Mouse (Mus musculus) monocyte, adult 2 months (primary cell): Measurements from ENCODE around the gene Tle4.

Experiments
- DNase-seq, 2 experiments: peaks; one replicate each; pipeline ENCODE4 v3.0.0; 2022; ENCODE audit warnings: low spot score in 2 of 2, low read depth in 1 of 2

The Tle4 gene

DNA sequence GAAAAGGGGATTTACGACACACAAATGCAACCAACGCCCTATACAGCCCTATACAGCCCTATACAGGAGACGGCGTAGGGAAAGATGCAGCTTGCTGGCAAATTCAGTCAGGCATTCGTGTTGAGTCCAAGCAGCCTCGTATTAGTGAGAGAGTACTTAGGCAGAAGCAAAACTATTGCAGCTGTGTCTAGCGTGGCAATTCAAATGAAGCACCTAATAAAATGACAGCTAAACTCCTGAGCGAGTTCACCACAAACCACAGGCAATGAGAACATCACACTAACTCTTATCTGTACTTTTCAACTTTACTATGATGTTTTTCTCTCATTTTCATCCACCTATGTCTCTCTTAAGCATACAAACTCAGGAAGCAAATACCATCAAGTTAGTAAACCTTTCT lies 131.8 kb downstream of the Tle4 start:
- DNase-seq, result no peak

DNA sequence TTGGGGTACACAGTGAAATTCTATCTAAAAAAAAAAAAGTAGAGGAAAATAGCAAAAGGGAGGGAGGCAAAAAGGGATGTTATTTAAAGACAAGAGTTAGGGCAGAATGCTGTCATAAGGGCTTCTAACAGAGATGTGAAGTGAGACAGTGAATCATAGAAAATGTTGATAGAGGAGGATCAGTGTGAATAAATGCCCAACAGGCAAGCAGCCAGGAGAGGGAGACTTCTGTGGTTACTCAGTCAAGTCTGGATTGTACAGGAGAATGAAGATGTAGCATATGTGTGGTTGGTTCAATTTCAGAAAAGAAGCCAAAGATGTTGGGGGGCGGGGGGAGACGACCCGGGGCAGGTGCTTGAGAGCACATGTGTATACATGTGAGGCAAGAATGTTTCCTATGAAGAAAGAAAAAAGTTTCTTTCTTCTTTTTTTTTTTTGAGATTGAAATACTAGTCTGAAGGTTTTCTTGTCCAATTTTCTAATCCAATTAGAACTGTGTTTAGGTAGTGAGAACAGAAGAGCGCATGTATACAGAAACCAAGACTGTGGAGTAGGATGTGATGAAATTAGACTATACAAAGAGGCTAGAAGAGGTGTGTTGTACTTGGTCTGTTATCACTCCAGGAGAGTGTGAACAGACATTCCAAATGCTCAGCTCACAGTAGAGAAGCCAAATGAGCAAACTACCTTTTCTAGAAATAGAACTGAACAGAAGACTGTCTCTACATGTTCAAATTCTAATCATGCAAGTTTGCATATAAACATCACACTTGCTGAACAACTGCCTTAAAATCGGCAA lies 134.4 kb downstream of the Tle4 start:
- no peak for DNase-seq

DNA sequence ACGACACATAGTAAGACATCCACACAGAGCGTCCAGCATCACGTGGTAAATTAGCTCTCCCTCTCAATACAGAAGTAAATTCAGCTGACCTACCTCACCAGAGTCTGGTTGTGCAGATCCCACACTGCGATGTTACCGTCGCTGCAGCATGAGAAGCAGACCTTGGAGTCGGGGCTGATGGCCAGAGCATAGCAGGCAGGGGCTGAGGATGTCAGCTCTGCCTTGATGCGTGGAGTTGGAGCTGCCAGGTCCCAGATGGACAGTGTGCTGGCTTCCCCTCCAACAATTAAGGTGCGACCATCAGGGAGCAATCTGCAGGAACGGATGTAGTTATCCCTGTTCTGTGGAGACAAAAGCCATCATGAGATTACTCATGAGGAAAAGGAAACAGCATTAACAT lies 144.4 kb downstream of the Tle4 start:
- DNase-seq, result no peak

DNA sequence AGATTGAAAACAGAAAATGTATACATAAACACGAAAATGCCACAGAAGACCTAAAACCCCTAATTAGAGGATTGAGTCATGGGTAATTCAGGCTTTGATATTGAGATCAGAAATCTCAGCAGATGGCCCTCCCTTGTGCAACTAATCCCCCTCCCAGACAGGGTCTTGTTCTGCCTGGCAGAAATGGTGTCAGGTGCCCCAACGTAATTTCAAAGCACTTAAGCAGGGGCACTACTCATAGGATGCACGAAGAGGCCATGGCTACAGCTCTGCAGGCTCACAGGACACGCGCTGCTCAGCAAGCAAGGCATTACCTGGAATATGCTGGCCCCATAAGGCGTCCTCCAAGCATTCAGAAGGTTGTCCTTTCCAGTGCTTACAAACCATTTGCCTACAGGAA lies 146.5 kb downstream of the Tle4 start:
- no peak for DNase-seq

DNA sequence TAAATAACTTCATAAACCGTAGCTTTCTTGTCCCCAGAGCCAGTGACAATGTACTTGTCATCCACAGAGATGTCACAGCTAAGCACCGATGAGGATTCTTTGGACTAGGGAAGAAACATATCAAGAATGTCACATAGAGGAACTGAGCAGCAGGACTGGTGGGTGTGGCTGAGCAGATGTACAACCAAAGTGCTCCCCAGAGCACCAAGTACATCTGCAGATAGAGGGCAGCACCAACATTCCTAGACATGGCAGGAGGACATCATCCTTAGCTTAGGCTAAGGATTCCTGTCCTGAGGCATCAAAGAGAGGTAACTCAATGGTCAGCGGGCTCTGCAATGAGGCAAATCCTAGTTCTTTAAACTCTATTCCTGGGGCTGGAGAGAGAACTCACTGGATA lies 148.1 kb downstream of the Tle4 start:
- DNase-seq, result no peak

DNA sequence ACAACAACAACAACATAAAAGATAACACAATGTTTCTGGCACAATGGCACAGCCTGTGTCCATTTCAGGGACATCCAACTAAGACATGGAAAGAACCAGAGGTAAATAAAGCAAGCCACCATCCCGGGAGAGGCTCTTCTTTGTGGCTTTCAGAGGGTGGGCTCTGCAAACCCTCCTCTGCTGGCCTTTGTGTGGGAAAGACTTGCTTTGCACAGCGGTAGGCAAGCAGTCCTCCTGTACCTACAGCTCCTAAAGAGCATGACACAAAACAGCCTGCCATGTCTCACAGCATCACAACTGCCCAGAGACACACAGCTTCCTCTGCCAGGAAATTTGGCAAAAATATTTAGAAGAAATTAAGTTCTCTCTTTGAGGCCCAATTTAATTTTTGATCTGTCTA lies 149.3 kb downstream of the Tle4 start:
- DNase-seq, result no peak

DNA sequence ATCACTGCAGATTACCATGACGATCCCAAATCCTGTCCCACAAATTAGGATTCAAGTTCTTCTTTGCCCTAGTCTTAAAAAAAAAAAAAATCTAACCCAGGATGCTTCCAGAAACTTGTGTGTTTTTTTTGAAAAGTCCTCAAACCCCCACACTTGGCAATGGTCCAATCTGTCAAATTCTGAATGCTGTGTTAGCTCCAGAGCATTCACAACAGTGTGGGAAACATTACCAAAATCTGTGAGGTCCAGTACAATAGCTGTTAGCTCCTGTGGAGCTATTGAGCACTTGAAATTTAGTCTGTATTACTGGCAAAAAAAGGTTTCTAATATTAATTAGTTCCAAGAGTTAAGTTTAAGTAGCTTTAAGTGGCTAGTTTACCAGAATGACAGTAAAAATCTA lies 150.4 kb downstream of the Tle4 start:
- no peak for DNase-seq

DNA sequence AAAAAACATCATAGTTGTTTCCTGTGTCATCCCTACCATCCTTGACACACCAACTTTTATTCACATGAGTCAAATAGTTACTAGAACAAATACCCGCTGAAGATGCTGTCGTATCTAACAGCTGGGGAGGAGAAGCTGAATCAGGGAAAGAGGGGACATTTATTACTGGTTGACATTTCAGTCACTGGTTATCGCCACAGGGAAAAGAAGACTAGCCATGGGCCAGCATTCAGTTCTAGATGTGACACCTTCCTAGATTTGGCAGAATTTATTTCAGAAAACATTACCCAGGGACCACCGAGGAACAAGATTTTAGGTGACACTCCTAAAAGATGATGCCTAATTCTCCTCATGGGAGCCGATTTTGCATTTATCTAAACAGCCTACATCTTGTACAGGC lies 156.0 kb downstream of the Tle4 start:
- DNase-seq, result no peak

DNA sequence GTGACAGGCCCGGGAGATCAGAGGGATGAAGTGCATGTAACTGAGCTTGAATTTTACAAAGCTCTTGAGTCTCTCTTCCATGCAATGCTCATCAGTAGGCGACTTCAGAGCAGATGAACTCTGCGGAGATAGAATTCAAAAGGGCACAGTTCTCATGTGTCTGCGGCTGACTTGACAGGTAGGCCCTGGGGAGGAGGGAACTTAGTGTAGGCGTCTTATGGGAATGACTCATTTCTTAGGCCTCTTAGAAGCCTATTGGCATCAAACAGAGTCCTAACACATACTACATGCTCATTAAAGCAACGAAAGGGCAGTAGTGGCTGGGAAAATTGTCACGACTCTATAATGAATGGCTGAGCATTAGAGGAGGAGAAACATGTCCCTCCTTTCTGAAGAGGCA lies 160.6 kb downstream of the Tle4 start:
- DNase-seq, result no peak

DNA sequence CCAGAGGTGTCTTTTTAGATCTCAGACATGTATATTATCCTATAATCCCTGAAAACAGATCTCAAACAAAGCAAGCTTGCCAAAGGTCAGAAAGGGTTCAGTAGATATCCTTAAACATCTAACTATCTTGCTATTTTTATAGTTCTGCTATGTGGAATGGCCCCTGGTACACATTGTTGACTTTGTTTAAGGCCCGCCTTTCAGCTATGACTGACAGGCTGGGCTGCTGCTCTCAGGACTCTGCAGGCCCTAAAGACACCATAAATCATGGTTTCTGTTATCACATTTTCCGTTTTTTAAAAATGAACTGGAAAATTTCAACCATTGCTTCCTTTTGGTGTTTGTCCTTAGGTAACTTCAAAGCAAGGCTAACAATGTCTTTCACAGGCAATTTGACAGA lies 161.3 kb downstream of the Tle4 start:
- DNase-seq, result no peak

DNA sequence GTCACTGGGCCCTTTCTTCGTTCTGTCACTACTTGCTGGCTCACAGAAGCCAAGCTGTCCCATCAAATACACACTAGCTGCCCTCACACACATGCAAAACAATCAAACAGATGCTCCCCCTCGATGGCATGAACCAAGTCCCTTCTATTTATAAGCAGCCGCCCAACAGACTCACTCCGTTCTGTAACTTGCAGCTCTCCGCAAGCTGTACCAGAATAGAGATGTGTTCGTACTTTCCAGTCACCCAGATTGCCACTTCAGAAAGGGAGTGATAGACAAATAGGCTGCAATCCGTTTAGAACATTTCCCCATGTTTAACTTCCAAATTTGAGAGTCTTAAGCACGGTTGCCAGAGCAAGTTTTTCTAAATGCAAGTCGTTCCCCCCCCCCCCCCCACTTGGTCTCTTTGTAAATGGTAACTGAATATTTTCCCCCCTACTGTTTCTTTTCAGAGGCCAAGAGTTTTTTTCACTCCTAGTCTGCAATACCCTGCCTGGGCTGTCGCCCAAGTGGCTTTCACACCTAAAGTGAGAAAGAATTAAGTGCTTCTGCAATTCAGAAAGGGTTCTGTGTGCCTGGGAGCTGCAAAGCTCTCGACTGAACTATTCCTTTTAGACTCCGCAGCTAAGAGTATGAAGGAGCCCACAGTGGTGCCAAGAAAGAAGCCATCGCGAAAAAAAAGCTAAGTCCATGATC lies 162.0 kb downstream of the Tle4 start:
- DNase-seq, result no peak

DNA sequence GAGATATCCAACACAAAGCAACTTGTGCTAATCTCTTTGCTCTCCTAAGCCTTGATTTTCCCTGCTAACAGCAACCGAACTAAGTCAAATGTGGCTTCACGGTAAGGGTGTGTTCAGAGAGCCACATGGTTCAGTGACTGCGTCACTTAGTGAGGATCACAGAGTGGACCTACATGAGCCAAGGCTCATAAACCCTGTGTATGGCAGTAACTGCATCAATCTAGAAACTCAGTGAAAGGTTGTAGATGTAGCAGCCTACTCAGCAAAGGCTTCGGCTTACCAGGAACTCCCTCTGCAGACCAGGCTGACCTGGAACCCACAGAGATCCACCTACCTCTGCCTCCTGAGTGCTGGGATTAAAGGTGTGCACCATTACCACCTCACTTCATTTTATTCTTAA lies 164.0 kb downstream of the Tle4 start:
- no peak for DNase-seq

DNA sequence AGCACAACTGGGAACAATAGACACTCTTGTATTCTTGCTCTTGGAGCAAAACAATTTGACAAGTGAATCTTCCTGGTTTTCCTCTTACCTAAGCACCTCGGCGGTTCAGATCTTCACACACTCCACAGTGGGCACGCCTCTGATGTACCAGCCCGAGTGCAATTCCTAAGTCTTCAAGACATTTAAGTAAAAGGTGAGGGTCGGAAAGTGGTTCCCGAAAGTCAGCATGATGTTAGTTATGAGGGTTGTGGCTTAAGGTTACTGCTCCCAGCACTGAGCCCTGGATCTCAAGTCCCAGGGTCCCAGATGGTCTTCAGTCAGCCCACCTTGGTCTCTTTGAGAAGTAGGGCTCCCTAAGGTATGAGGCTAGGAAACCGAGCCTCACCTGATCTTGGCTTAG lies 165.4 kb downstream of the Tle4 start:
- DNase-seq, result no peak

DNA sequence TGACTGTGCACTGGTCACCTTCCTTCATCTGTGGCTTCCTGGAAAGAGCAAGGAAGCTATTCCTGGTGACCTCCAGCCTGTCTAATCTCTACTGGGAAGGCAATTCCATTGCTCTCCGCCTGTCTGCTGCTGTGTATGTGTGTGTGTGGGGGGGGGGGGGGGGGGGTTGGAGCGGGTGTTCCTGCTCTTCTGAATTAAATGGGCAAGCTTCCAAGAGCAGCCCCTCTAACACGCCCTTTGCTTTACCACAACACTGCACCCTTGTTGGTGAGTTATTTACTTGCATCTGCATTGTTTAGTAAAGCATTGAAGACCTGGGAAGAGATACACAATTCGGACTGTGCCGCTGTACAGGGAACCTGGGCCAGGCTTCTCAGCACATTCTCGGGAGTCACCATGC lies 170.9 kb downstream of the Tle4 start:
- no peak for DNase-seq

DNA sequence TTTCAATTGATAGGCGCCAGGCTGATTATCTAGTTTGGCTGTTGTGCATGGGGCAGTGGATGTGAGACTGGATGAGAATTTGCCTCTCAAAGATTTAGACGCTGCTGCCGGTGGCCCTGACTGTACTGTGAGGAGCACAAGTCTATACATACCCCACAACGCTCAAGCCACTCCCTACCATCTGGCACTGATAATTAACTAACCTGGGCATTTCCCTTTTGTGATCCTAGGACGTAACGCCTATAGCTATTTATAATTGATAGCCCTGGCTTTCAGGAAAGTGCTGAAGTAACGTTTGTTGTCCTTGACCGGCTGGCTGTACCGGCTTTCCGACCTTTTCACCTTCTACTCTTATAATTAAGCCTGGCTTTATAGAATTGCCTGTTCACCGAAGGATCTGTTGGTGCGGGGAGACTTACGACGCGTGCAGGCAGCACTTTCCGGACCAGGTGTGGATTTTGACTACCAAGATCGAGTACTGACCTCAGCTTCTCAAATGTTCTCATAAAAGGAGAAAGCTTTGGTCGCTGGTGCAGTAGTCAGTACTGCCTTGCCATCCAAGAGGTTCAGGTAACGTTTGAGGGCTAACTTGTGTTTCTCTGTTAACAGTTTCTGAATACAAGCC lies 171.5 kb downstream of the Tle4 start:
- no peak for DNase-seq

DNA sequence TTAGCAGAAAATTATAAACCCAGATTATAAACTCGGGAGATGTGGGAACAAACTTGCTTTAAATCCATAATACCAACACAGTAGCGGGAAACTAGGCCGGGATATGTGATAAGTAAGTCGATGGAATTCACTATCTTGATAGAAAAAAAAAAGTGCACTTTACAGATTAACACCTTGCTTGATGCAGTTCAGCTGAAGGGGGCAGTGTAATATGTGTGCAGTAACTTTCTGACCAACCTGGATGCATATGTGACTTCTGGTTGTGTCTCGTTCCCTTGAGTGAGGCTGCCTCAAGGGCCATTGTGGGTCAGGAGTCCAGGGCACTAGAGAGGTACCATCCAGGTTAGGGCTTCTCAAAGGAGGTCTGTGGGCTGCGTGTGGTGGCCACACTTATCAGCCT lies 172.7 kb downstream of the Tle4 start:
- DNase-seq, result no peak

DNA sequence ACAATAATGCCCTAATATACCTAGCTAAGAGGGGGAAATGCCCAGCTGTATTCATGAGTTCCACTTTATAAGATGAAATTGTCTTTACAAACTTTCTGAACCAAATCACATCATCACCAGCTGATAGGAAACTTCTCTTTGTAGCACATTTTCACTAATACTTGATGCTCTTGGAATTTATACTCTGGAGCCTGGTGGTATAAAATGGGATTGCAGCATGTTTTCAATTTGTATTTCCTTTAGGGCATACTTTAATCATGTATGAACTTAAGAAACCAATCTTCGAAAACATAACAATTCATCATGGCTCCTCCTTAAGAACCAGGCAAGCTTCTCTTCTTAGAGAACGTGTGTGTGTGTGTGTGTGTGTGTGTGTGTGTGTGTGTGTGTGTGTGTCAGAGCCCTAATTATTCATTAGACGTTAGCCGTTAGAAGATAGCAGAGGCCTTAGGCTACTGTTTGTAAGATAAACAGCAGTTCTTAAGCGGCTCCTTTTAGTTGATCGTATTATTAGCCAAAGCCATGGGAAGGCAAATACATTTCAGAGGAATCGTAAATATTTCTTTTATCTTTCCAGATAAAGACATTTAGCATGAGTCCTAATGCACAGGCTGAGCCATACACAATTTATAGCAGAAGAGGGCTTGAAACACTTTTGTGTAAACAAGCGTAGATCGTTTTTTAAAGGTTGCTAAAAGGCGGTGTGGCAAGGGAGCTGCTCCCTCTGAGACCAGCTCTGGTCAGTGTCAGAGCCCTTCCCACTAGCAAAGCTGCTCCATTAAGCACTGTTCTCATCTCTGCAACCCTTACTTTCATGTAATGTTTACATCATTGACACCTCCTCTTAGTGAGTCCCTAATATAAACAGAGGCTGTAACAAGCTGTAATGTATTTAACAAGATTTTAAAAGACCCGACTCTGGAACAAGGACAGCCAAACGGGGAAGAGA lies 173.6 kb downstream of the Tle4 start:
- no peak for DNase-seq

DNA sequence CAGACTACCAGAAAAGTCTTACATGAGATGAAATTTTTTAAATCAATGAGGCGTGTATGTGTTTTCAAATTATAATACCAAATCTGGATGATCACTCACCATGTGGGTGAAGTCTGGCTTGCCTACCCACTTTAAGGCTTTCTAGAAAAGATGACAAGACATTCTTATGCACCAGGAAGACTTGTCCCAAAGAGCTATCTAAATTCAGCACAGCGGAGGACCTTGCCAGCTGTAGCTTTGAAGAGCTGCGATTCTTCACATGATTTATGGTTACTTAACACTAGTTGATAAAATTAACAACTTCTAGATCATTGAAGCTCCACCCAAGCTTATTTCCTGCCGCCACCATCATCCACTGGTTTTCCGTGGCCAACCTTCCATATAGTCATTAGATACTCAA lies 176.2 kb downstream of the Tle4 start:
- no peak for DNase-seq

DNA sequence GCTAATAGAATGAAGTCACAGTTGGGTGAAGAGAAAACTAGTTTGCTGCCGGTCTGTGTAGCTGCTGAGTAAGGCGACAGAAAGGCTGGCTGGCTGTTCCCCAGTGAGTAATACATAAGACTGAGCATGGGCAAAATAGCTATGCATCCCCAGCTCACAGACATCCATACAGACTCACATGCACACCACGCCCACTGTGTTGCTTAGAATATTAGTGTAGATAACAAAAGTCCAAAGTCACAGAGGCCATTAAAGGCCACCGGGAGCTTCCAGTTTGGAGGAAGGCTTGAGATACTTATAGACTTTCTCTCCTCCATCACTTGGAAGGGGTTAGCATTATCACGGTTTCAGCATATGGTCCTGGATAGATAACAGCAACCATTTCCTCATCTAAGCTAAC lies 178.0 kb downstream of the Tle4 start:
- DNase-seq, result no peak

DNA sequence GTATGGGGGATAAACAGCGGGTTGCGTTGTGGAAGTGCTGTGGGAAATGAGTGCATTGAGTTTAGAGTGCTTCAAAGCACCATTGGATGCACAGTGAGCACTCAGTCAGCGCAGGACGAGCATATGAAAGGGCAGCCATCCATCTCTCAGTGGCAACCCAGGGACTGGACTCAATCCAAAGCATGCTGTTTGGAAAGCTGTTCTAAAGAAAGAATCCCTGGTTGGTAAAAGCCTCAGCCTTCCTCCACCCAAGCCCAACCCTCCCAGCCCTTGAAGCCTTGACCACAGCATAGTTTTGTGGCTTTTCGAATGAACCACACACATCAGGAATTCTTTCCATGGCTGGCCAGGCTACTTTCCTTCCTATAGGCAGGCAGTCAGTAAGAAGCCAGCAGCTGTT lies 181.0 kb downstream of the Tle4 start:
- no peak for DNase-seq

DNA sequence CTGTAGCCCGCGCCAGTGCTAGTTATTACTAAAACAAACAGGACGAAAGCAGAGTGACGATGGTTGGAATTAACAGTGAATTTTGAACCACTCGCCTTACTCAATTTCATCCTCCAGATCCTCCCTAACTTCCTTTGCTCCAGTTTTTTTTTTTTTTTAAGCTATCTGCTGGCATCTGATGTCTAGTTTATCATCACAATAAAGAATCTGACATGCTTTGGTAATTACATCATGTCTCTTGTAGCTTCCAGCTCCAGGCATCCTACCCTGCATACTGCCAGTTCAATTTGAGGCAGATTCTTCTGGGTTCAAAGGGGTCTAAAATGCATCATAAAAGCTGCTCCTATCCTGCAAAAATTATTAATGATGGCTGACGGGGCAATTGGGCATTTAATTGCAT lies 181.9 kb downstream of the Tle4 start:
- no peak for DNase-seq
